Mouse (Mus musculus) gastrocnemius, postnatal 4 days (tissue): ENCODE data around the gene Spem2. TPM values are rescaled to one million over a fixed set of nuclear protein-coding genes. Genes with fewer than 3 reads are reported as not detected.
"Not testable (repeated sequence)": the region's sequence is repeated elsewhere in the genome, so short reads cannot be mapped to it uniquely, and the experiment has no call there.

Source experiments
- DNase-seq, 2 experiments: peaks; one replicate each; pipeline ENCODE4 v3.0.0; 2021 to 2022; ENCODE audit warnings: low spot score in 2 of 2, mixed read lengths in 2 of 2
- long read RNA-seq, 2 experiments: library from polyadenylated mRNA; stranded (forward); transcript quantifications; one replicate each; pipeline ENCODE4 v2.0.0; 2021
- total RNA-seq, 2 experiments: library from RNA; stranded (reverse); gene quantifications; 2 replicates each; pipeline ENCODE4 v1.2.3; 2021

Gene Spem2
- total RNA-seq, result not detected
- long read RNA-seq, experiment 1, result 0 reads
- long read RNA-seq, experiment 2, result 0 reads

DNA sequence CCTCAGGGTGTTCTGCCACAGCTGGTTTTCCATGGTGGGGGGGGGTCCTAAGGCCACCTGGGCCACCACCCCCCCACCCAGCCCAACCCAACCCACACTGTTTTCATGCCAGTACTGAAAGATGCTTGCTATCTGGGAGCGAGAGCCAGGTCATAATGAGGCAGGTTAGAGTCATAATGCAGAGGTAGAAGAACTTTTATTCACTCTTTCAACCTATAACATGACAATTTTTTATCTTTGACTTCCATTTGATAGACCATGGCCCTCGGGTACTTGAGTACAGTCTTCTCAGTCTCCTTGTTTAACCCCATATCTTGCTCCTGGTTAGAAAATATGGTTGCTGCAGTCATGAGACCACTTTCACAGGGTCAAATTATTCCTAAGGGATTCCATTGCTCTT lies at the start of gene Spem2:
Spem2 (minus strand) TSS at position 101 of the 400 bp plus-strand sequence.
- DNase-seq, result no peak

DNA sequence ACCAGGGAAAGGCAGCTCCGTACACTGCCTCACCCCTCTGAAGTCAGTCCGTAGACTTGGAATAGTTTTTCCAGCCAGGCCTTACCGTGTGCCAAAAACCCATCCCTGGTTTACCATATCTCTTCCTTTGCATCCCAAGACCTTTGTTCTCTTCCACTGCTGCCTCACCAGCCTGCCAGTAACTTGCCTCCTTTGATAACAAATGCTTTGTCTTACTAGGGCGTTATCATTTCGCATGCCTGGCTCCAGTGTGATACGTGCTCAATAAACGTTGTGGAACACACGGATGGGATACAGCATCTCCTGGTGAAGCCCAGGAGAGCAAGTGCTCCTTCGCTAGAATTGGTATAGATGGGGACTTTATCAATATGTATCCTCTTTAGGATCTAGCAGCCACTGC lies 49.1 kb upstream of the Spem2 start:
- DNase-seq, result no peak

DNA sequence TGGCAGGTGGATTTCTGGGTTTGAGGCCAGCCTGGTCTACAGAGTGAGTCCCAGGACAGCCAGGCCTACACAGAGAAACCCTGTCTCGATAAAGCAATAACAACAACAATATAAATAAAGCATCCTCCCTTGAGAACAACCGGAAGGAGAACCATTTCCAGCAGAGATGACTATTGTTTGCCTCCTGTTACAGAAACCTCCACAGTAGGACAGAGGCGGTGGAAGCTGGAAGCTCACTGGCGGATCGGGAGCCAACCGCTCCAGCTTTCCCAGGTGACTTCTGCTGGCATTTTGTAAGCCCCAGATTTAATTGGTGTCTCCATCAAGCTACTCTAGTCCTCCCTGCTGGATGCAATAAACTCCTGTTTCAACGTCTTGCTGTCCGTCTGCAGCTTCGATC lies 47.3 kb upstream of the Spem2 start:
- no peak for DNase-seq

DNA sequence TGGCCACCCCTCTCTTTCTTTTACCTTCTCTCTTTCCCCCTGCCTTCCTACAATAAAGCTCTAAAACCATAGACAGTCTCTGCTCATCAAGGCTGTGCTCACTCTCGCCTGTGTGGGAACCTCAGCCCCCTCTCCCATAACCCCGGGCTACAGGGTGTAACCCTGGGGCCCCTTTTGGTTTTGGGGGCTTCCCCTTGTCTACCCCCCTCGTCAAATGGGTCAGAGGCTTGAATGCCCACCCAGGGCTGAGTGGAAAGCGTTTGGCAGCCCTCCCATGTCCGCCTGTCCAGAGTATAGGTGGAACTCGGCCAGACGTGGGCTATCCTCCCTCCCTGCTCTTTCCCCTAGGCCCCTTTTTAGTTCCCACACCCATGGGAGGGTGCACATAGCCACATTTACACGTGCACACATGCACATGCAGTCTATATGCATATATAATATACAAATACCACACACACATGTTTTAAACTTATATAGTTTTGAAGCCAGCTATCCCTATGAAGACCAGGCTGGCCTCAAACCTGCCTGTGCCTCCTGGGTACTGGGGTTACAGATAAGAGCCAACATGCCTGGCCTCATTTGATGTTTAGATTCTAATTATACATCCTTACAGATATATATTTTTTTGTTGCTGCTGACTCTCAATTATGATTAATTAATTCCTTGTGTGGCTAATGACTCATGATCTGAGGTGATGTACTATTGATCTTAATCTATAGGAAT lies 46.0 kb upstream of the Spem2 start:
- no peak for DNase-seq

DNA sequence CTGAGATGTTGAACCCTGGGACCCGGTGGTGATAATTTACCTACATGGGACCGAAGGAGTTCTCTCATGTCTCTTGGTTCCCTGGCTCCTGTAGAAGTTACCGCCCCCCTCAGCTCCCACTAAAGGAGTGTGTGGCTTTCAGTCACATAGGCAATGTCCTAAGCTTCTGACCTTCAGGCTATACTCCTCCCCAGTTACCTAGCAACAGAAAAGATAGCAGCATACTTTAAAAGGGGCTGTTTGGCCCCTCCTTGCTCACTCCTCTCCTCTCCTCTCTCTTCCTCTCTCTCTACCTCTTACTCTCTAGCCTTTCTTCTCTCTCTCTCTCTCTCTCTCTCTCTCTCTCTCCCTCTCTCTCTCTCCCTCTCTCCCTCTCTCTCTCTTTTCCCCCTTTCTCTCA lies 45.5 kb upstream of the Spem2 start:
- DNase-seq, result not testable (repeated sequence)

DNA sequence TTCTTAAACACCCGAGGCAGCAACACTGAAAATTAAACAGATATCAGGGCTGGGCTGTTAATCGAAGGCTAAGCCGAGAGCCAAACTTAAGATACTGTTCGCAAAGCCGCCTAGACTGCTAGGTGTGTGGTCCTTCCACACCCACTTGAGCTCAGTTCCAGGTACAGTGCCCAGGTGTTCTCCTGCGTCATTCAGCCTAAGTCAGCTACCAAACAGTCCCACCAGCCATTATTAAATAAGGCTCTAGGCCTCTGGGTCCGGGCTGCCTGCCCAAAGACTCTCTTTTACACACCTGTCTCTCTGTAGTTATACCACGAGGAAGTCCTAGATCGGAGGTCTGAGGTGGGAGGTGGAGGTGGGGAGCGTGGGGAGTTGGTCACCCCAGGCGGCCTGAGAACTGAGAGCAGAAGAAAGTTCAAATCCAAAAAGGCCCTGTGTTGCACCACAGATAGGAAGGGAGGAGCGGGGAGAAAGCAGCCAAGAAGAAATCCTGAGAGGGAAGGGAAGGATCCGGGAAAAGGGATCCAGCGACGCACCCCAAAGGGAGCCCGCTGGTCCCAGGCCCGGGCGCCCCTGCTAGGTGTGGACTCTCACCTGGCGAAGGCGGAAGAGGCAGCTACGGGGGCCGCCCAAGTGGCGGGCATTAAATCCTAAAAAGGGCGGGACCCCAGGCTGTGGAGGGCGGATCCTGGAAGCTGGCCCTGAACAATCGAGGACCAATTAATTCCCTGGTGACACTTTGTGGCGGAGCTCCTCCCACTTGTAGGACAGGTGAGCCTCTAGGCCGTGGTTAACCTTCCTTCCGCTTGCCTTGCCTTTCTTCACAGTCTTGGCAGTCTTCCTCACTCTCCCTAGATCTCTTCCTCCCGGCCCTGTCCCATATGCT lies 40.1 kb upstream of the Spem2 start, which contains the start of gene Tnk1:
Tnk1 (minus strand) TSS at position 618 of the 886 bp plus-strand sequence.
- no peak for DNase-seq

DNA sequence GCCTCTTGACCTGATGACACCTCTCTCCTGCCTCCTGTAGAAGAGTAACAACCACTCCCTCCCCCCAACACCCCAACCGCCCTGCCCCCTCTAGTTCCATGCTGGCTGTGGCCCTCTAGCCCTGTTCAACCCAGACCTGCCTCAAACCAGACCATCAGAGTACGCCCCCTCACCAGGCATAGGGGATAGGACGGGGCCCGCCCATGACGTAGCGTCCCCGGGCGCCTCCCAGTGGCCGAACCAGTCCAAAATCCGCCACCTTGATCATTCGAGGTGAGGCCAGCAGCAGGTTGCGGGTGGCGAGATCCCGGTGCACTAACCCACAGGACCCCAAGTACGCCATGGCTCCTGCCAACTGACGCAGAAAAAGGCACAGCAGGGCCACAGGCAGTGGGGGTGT lies 37.1 kb upstream of the Spem2 start:
- DNase-seq, result no peak

DNA sequence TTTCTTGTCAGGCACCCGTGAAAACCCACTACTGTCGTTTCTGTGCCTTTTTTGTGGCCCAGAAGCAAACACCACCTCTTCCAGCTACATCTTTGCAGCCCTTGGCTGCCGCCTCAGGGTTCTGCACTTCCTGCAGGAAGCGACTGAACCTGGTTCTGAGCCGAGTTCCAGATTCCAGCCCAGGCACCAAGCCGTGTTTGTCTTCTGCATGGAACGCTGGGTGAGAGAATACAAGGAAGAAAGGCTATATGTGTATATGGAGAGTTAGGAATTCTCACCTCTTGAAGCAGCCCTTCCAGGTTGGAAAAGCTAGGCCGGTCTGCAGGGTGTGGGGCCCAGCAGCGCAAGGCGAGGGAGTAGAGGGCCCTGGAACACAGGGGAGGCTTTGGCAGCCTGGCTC lies 36.4 kb upstream of the Spem2 start:
- no peak for DNase-seq

DNA sequence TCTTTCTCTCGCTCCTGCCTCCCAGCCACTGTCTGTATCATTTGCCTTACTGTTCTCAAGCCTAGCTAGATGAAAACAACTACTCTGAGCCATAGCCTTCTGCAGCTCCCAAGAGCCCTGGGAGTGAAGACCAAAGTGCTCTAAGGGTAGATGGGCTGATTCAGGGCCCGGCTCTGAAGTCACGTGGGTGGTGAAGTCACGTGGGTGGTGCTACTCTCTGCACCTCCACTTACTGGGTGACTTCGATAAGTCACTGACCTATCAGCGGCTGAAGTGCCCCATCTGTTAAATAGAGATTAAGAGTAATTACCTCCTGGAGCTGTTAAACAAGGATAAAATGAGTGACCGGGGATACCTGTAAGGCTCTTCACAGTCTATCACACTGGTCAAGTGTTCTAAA lies 35.7 kb upstream of the Spem2 start:
- no peak for DNase-seq

DNA sequence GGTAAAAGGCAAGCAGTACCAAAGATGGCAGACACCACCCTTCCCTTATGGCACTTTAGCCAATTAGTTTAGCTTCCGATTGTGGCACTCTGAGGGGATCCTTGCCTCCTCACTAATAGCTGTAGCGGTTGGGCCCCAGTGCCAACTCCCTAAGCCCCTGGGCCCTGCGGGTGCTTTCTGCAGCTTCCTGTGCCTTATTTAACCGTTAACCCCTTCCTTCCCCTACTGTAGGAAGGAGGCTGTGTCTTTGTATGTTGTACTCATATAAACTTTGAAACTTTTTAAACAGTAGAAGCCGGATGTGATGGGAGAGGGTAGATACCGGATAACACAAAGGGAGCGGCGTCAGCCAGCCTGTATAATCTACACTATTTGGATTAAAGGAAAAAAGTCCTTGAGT lies 32.5 kb upstream of the Spem2 start:
- no peak for DNase-seq

DNA sequence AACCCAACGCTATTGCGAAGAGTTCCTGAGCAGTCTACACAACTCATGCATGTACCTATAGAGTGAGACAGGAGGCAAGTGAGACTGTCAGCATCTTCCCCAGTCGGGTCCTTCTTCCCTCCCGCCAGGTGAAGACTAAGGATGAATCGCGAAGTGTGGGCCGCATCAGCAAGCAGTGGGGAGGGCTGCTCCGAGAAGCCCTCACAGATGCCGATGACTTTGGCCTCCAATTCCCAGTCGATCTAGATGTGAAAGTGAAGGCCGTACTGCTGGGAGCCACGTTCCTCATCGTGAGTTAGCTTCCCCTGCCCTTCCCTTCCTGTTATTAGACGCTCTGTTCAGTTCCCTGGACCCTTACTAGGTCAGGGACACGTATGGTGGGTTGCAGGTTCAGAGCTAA lies 31.6 kb upstream of the Spem2 start:
- DNase-seq, result no peak

DNA sequence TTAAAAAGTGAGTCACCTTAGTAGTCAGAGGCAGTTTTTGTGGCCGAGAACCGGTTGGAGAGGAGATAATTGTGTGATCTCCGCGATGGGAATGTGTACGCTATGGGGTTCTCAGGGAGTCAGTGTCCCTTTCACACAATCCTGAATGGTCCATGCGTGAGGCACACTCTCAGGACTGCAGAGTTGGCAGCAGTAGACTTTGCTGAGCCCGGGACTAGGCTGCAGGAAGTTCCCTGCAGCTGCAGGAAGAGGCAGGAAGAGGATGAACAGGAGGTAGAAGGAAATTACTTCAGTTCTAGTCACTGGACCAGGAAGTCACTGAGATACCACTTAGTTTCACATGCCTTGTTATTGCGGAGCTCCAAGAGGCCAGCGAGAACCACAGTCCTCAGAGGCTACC lies 30.9 kb upstream of the Spem2 start:
- DNase-seq, result no peak

DNA sequence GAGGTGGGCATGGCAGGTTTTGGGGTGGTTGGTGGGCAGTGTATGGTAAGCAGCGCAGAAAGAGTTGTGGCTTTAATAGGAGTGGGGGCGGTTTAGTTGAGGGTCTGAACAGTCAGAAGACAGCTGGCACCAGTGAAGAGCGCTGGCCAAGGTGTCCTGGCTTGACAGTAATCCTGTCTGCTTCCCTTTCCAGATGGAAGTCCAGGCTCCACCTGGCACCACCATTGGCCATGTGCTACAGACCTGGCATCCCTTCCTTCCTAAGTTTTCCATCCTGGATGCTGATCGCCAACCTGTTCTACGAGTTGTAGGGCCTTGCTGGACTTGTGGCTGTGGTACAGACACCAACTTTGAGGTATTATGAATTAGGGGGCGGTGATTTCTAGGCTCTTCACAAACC lies 29.8 kb upstream of the Spem2 start:
- DNase-seq, result no peak

DNA sequence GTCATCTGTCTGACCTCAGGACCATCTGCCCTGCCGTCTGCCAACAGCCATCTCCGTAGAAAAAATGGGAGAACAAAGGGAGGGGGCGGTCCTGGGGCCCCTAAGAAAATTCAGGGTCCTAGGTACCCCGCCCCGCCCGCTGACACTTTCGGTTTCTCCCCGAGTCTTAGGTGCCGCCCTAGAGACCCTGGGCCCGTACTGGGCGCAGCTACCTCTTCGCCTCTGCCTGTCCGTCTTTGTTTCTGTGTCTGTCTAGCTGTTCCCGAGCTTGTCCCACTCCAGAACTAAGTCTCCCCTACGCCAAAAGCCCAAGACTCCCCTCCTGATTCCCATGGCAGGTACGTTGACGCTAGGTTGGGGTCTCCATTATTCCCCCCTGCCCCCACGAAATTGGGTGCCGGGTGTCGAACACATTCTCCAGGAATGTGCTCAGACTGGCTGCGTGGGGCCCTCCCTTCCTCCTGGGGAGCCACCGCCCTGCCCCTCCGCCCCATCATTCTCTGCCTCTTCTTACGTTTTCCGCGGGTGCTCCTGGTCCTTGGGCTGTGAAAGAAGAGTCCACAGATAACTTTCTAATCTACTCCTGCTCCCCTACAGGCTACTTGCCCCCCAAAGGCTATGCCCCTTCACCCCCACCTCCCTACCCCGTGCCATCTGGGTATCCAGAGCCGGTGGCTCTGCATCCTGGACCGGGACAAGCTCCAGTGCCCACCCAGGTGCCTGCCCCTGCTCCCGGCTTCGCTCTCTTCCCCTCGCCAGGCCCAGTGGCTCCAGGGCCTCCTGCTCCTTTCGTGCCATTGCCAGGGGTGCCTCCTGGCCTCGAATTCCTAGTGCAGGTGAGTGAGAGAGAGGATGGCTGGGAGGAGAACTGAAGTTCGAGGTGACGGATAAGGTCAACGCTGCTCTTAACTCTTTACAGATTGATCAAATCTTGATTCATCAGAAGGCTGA lies 28.7 kb upstream of the Spem2 start:
- DNase-seq, result no peak

DNA sequence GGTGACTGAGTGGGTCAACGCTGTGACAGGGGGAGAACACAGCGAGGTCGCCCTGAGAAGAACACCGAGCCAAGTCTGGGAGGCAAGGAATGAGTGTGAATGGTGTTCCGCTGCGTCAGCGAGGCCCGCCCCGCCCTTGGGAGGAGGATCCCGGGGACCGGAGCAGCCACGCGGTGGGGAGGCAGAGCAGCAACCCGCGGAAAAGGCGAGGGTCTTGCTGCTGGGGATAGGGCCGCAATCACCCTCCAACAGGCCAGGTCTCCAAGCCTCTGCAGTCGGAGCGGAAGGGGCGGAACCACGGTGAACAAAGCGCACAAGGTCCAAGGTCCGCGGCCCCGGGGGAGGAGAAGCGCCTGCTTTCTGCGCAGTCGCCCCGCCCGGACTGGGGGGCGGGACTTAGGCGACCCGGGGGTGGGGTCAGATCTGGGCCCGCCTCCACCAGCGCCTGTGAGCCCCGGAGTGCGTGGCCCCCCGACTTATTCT lies 28.0 kb upstream of the Spem2 start, which contains the start of gene Plscr3:
Plscr3 (plus strand) TSS at position 179 of the 483 bp plus-strand sequence.
- DNase-seq, result peak; percentile 86 to 91

DNA sequence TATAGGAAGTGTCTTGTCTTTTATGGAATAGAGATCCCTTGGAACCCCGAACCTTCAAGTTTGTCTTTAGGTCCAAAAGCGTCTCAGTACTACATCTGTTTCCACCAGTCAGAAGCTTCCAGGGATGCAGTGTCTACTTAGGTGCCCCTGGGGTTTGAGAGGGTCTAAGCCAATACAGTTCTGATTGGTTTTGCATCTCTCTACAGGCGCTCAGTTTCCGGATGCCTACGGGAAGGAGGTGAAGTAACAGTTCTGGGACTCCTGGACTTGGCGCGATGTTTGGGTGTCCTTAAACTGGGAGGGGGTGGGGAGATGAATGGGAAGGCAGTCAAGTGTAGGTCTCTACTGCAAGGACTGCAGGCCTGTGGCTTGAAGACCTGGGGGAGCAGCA lies 20.4 kb upstream of the Spem2 start:
- no peak for DNase-seq

DNA sequence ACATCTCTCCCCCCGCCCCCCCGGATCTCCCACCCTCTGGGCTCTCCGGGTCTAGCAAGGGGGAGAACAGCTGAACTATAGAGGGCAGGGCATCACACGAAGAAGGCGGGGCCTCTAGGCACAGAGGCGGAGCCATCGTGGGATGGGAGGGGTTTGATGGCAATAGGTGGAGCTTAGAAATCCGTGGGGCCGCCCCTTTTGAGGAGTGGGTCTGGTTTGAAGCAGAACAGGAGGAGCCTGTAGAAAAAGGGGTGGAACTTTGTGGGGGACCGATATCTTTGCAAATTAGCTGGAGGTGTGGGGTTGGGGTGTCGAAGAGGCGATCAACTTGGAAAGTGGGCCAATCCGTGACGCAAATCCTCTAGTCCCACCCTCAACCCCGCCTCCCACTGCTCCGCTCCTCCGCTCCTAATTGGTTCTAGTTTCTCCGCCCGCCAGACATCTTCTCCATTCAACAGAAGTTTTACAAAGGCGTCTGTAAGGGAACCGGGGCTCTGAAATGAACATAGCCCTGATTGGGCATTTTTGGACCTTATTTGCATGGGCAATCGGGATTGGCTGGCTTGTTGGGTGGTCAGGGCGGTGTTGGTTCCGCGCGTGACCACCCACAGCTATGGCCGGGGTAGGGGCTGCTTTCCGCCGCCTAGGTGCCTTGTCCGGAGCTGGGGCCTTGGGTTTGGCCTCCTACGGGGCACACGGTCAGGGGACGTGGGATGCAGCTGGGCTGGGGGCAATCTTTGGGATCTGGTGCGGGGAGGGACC lies 19.9 kb upstream of the Spem2 start, which contains the start of gene Tmem256:
Tmem256 (plus strand) TSS at position 563 of the 762 bp plus-strand sequence.
- peak; percentile 81 to 94 for DNase-seq

DNA sequence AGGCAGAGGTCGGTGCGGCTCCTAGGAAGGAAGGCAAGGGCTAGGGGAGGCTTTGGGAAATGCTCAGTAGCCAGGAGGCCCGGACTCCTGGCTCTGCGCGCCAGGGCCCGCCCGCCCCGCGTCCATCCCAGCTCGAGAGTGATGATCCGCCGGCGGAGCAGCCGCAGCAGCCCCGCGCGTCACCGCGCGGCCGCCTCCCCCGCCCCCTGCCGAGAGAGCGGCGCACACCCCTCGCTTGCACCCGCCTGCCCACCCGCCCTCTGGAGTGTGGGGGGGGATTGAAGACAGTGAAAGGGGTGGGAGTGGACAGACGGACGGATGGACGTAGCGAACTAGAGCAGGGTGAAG lies 19.3 kb upstream of the Spem2 start, which contains the start of gene Nlgn2:
Nlgn2 (minus strand) TSS at position 181 of the 348 bp plus-strand sequence.
- DNase-seq, result peak in 1 of 2 experiments; percentile 62

DNA sequence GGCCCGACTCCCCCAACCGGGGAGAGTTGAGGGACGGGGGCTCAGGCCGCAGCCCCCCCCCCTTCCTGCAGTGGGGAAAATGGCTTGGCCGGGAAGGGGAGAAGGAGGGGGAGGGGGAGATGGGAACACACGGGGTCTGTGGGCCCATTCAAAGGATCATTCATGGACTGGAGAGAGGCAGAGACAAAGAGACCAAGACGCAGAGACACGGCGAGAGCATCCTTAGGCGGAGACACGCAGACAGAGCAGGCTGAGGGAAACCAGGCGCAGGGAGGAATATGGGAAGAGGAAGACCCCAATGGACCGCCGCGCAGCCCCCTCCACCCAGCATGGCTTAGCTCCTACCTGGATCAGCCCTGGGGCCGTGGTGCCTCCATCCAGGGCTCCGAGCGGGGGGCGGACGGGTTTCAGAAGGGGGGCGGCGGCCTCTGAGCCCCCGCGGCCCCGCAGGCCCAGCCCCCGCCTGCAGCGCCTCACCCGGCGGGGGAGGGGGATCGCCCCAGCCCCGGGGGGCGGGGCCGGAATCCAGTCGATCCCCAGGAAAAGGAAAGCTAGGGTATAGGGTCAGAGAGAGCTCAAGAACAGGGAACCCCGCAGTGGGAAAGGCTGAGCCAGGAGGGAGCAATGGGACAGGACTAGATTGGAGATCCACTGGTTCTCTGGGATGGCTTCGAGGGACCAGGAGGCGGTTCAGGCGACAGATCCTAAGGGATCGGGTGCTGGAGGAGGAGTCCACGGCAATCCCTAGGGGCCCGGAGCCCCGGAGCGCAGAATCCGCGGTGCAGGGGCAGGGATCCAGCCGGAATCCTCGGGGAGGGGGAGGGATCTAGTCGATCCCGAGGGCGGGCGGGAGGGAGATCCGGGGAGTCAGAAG lies 18.7 kb upstream of the Spem2 start:
- DNase-seq, result peak; percentile 40 to 43
